Mouse (Mus musculus) layer of hippocampus, adult 9-10 months (tissue): ENCODE measurements at regions not wholly inside any gene's neighbourhood (a gene's known extent, or its start where the extent isn't known, plus 50 kb on each side); places are given as distances from the start of the nearest gene placed in this dataset.

Source experiments
- DNase-seq: peaks from one replicate; pipeline ENCODE4 v3.0.0; 2022; ENCODE audit warnings: low spot score

GRCm38 (mm10) chr16:62681880-62682279, 104.7 kb downstream of the Nsun3 start:
- DNase-seq, result no peak

- DNase-seq, result no peak
These were observed 109.8 kb downstream of the Nsun3 start for GRCm38 (mm10) chr16:62676815-62677214.

GRCm38 (mm10) chr16:62657383-62657782, 129.2 kb downstream of the Nsun3 start:
- no peak for DNase-seq

GRCm38 (mm10) chr16:62654436-62654835, 132.2 kb downstream of the Nsun3 start:
- DNase-seq, result no peak

GRCm38 (mm10) chr16:62653817-62654216, 132.8 kb downstream of the Nsun3 start:
- no peak for DNase-seq

- DNase-seq, result no peak
These were observed 133.7 kb downstream of the Nsun3 start for GRCm38 (mm10) chr16:62652769-62653465.

- no peak for DNase-seq
These were observed 135.8 kb downstream of the Nsun3 start for GRCm38 (mm10) chr16:62650856-62651255.

- no peak for DNase-seq
These were observed 138.3 kb downstream of the Nsun3 start for GRCm38 (mm10) chr16:62648326-62648725.

- DNase-seq, result no peak
These were observed 140.5 kb downstream of the Nsun3 start for GRCm38 (mm10) chr16:62646113-62646512.

GRCm38 (mm10) chr16:62642859-62643403, 143.7 kb downstream of the Nsun3 start:
- no peak for DNase-seq

- DNase-seq, result no peak
These were observed 162.7 kb downstream of the Nsun3 start for GRCm38 (mm10) chr16:62623938-62624337.

- DNase-seq, result no peak
These were observed 175.7 kb downstream of the Nsun3 start for GRCm38 (mm10) chr16:62610873-62611272.

GRCm38 (mm10) chr16:62608617-62609016, 178.0 kb downstream of the Nsun3 start:
- no peak for DNase-seq

GRCm38 (mm10) chr16:62605920-62606319, 180.7 kb downstream of the Nsun3 start:
- no peak for DNase-seq

- DNase-seq, result peak; percentile 24
These were observed 224.6 kb downstream of the Nsun3 start for GRCm38 (mm10) chr16:62562051-62562450.

GRCm38 (mm10) chr16:62543156-62543555, 243.5 kb downstream of the Nsun3 start:
- DNase-seq, result no peak

GRCm38 (mm10) chr16:62537730-62538479, 248.7 kb downstream of the Nsun3 start:
- no peak for DNase-seq

GRCm38 (mm10) chr16:62509321-62509720, 277.3 kb downstream of the Nsun3 start:
- no peak for DNase-seq

- peak; percentile 33 for DNase-seq
These were observed 279.7 kb downstream of the Nsun3 start for GRCm38 (mm10) chr16:62506725-62507482.

GRCm38 (mm10) chr16:62500870-62501269, 285.7 kb downstream of the Nsun3 start:
- DNase-seq, result no peak

GRCm38 (mm10) chr16:62500334-62500733, 286.3 kb downstream of the Nsun3 start:
- peak; percentile 68 for DNase-seq

GRCm38 (mm10) chr16:62498761-62499160, 287.9 kb downstream of the Nsun3 start:
- DNase-seq, result no peak
